Mouse (Mus musculus): ENCODE results near the gene Sun2. TPM values are rescaled to one million over a fixed set of nuclear protein-coding genes. Genes with fewer than 3 reads are reported as not detected.

Gene Sun2
- total RNA-seq, 2 experiments from 2014 or later = 68.2 to 83.6 TPM

DNA sequence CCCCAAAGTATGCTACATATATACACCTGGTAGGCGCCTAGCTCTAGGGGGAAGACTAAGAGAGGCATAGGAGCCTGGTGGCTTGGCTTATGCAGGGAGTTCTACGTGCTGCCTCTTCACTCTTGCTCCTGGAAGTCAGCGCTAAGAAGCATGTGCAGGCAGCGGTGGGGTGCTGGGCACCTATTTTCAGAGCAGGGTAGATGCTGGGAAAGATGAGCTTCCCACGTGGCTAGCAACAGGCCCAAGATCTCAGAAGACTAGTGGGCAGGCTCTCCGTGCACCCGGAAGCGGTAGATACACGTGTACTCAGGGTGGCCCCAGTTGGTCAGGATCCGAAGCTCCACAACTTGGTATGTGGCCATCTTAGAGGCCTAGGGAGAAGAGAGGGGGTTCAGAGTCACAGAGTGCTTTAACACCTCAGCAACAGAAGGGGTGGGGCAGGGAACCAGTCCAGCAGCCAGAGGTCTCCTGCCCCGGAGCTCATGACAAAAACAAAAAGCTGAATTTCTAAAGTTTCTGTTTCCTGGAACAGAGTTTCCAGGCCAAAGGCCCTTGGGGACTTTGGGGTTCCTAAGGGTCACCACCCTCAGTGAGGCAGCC, 17.0 kb downstream of the Sun2 start:
- no peak for DNase-seq

DNA sequence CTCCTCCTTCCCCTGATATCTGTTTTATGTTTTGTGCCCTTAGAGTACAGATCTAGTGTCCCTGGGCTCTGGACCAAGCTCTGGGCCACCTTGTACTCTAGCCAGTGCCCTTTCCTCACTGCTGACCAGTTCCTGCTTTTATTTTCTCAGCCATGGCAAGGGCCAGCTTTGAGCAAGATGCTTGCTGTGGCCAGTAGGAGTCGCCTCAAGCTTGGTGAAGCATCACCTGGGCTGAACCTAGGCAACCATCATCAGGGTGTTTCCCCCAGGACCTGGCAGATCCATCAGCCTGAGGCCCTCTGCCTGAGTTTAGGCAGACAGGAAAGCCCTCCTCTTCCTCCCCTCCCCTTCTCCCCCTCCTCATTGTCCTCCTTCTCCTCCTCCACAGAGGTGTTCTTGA, 18.9 kb downstream of the Sun2 start:
- peak; percentile 62 for DNase-seq

DNA sequence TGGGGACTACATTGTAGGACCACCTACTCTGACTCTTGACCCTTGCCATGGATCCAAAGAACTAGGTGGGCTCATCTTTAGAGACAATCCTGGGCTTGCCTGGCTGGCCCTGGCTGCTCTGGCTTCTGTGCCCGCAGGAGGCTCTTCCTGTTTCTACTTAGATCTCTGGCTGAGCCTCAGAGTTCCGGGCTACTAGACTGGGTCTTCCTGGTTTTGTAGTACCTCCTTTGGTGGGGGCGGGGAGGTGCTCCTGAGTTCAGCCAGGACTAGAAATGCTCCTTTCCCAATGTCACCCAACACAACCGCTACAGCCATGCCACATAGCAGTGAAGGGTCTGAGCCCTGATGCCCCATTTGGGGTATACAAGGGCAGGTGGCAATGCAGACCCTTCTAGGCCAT, 21.5 kb downstream of the Sun2 start:
- DNase-seq = no peak

DNA sequence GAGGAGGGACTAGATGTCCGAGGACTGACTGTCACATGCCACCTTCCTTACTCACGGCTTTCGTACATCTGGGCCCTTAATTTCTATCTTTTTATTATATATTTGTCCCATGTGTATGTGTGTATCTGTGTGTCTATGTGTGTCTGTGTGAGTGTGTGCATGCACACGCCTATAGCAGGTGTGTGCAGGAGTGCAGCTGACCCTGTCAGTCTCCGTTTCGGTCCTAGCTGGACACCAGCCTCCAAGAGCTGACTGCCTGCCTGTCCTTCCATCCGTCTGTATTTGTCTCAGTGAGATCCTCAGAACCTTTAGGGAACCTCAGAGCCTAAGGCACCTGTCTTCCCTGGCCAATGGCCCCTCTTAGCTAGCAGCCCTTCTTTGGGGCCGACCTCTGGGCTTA, 22.1 kb downstream of the Sun2 start:
- DNase-seq = no peak

DNA sequence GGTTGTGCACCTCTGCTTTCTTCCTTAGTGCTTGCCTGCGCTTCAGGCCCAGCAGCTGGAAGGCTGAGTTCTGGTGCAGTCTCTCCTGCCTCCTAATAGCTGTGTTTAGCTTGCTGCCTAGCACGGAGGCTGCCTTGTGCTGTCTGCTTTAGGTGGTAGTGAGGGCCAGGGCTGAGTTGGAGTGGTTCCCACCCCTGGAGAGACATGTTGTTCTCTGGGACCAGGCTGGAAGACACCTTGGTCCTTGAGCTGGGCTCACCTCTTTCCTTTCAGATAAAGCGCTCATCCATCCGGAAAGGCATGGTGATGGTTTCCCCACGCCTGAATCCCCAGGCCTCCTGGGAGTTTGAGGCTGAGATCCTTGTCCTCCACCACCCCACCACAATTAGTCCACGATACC, 25.6 kb downstream of the Sun2 start:
- no peak for DNase-seq

DNA sequence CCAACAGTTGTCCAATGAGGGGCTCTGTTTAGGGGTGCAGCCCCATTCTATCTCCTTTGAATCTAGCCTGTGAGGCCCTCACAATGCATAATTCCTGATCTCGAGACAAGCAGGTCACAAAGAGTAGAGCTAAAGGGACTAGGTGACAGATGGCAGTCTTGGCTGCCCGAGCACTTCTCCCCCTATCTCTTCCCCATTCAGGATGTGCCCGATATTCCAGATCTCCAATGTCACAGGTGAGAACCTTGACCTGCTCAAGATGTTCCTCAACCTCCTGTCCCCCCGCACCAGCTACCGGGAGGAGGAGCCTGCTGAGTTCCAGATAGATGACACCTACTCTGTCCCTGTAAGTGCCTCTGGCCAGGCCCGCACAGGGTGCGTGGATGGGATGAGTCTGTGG, 26.7 kb downstream of the Sun2 start:
- no peak for DNase-seq

DNA sequence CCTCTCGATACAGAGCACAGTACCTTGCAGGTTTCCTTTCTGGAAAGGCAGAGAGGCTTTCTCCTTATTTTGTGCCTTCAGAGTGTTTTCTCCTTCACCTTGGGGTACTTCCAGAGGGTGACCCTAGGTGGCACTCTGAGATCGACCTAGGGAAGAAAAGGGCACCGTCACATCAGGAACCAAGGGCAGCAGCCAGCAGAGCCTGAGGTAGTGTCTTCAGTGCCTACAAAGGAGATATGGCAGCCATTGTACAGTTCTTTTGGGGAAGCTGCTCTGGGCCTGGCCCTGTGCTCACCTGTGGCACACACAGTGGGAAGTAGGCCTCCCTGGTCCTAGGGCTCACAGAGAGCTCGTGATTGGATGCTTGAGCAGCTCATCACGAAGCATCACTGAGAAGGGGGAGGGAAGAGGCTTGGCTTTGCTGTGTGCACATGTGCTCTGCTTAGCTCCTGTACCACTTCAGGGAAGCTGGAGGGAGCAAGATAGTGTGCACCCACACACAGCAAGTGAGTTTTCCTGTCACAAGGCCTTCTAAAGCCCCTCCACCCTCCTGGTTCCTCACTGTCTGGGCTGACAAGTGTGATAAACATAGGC, 34.0 kb downstream of the Sun2 start:
- no peak for DNase-seq

DNA sequence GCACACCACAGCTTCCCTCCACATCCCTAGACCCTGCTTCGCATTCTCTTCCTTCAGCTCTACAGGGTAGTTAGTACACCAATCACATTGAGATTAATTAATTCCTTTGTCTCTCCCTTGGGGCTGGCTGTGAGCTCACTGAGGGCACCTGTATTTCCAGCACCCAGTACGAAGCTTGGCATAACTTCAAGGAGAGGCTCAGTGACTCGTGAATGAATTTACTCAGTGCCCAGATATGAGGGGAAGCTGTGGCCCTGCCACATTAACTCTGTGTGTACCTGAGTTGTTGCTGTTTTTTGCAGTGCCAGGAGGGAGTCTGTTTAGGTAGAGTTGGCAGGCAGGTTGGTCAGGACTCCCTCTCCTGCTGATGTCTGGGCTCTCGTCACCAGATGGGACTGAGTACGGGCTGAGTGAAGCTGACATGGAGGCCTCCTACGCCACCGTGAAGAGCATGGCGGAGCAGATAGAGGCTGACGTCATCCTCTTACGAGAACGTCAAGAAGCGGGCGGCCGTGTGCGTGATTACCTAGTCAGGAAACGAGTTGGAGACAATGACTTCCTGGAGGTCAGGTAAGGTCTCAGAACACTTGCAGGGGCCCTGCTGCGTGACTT, 35.6 kb downstream of the Sun2 start:
- DNase-seq = no peak

DNA sequence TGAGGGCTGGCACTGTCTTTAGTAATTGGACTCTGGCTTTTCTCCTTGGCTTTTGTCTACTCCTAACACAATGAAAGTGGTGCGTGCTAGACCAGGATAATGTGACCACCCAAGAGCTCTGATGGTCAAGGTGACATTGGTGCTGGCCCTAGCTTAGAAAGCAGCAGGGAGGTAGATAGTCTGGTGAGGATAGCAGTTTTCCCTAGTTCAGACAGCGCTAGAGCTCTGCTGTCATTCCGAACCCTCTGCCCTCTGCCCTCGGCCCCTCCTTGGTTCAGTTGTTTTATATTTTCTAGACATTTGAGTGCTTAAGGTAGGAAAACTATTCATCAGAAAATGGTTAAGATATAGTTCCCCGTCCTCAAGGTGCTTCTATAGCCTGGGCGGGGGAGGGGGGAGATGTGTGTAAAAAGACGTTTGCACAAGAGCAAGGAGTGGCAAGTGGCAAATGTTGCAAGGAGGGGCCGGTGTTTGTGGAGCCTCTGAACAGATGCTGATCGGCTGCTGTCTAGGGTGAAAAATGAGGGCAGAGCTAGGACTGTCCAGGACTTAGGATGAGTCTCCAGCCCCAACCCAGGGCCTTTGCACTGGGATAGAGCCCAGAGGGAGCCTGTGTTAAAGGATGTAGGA, 44.7 kb downstream of the Sun2 start:
- no peak for DNase-seq

DNA sequence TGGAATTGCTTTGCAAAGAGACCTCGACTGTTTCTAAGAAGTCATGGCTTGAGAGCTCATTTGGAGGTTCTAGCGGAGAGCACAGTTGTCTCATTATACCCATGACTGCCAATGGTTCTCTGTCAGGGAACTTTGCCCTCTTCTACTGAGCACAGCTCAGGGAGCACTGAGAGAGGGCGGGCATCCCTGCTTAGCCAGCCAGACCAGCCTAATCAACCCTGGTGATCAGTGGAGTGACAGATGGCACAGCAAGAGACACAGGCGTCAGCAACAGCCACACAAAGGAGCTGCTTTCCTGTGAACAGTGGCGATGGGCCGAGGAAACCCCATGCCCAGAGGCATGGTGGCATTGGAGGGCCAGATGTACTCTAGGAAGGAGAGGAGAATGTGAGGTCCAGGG, 45.3 kb downstream of the Sun2 start:
- DNase-seq = no peak

DNA sequence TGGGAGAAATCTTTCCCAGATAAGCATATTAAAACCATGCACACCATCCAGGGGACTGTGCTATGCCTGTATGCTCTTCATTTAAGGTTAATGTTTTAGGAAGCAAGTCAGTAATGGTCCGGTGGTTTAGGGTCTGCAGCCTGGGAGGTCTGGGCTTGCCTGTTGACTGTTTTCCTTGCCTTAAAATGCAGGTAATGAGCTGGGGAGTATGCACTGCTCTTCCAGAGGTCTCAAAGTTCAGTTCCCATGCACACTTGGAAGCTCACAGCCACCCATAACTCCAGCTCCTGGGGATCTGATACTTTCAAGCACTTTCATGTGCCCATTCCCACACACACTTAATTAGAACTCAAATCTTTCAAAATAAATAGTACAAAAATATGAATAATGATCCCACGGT, 45.8 kb downstream of the Sun2 start:
- no peak for DNase-seq

DNA sequence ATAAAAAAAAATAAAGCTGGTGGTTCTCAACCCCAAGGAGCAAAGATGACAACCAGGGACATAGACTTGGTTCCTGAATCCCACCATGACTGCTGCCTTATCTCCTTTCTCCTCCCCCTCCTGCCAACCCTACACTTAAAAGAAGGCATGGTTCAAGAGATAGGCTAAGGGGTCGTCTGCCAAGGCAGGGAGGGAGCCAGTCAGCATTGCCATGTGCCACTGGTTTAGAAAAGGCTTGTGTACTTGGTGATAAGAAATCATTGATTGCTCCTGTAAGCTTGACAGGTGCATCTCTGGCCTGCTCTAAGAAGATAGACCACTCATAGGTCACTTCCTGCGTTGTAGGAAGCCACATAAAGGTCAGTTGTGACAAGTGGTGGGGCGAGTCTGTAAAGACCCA, 46.8 kb downstream of the Sun2 start:
- DNase-seq = no peak

DNA sequence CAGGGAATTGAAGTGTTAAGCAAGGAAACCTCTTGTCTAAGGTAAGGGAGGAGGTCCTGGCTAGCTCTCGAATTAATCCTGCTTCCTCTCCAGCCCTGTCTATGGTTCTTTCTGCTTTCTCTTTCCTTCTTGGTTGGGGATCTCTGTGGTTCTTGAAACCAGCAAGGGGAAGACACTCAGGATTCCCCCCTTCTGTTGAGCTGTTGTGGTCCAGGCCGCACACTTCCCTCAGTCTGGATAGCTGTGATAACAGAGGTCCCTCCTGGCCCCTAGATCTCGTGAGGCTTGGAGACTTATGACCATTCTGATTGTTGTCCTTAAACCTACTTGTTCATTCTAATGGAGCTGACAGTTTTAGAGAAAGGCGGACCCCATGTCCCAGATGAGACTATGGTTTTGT, 47.8 kb downstream of the Sun2 start:
- no peak for DNase-seq

DNA sequence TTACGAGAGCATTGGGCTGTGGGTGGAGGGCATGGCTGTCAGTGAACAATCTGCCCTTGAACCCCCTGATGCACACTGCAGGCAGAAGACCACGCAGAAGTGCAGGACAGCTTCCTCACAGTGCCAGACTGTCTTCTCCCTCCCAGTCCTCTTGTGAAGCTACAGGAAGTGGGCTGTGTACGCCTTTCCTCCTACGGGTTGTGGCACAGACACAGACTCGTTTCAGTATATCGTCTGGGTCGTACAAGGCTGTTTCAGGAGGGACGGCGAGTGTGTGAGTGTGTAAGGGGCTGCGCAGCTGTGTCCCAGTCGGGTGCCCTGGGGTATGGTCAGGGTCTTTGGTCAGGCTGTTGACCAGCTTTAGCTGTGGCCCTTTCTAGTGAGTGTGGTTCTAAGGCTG, 48.6 kb downstream of the Sun2 start:
- no peak for DNase-seq

DNA sequence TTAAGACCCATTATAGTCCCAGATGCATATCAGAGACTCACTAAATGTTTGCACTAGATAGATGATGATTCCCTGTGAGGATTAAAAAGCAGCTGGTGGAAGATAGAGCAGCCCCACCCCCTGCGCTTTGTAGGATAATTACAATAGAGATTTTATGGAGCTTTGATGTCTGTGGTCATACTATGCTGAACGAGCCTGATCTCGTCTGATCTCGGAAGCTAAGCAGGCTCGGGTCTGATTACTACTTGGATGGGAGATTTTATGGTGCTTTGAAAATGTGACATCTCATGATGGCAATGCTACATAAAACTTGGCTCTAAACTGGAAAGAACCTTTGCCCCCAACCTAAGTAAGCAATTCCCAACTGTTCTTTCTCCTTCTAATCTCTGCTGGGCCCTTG, 50.0 kb downstream of the Sun2 start:
- DNase-seq = no peak

DNA sequence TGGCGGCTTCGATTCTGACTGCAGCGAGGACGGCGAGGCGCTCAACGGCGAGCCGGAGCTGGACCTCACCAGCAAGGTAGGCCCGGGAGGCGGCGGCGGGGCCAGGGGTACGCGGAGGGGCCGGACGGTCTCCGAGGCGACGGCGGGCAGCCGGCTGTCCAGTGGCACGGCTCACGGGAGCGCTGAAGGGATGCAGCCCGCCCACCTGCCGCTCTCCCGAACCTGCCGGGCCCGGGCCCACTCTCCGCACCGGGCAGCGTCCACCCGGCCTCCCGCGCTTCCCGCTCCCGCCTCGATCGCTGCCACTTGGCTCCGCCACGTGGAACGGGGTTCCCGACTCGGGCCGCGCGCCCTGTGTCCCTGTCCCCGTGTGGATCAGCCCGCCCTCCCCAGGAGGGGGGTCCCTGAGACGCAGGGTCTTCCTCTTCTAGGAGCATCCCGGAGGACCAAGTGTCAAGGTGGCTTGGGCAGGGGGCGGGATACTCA, 51.3 kb downstream of the Sun2 start:
- no peak for DNase-seq

DNA sequence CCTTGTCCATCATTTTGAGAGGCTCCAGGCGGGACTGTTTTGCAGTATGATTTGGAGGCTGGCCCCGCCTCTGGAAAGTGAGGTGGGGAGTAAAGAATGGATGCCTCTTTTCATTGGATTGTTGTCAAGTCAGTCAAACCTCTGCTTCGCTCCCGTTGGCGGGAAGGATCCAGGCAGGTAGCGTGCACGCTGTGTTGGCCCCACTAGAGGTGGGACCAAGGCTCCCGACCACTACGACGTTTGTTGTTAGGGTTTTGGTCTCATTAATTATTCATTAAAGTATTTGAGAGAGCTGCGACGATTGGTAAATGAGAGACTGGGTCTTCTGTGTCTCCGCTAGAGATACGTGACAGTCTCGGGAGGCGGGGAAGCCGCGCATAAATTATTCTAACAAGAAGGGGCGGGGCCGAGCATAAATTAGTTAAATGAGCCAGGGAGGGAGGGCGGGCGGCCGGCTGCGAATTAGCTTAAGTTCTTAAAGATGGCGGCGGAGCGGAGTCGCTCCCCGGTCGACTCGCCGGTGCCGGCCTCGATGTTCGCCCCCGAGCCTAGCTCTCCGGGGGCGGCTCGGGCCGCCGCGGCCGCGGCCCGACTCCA, 51.8 kb downstream of the Sun2 start, which contains the start of gene Gtpbp1:
Gtpbp1 (plus strand) TSS at position 420 of the 597 bp plus-strand sequence.
- DNase-seq = peak; percentile 96

DNA sequence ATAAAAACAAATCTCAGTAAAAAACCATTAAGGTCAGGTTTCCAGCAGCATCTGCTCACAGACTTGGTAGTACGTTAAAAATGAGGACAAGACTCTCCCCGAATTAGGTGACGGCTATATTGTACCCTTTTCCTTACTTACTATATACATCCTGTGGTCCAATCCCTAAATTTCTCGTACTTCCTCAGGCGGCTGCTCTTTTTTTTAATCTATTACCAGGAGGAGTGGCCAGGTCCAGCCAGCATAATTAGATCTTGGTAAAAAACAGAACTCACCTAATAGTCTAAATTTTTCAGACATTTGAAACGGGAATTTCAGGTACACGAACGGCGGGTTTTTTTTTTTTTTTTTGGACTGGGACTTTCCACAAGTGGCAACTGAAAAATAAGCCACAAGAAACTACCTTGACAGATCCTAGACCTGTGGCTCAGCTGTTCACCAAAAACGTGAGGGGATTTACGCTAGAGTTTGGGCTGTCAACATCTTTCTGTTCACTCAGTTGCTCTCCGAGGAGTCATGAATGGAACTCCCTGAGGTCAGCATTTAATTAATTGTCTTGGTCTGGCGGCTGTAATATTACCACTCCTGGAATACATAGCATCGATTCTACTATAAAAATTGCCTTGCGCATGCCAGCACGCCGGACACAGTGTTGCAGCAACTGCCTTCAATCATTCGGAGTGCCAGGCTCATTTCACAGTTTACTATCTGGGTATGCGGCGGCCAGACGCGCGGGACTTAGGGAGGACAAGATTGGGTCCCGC, 52.5 kb downstream of the Sun2 start:
- DNase-seq = no peak

DNA sequence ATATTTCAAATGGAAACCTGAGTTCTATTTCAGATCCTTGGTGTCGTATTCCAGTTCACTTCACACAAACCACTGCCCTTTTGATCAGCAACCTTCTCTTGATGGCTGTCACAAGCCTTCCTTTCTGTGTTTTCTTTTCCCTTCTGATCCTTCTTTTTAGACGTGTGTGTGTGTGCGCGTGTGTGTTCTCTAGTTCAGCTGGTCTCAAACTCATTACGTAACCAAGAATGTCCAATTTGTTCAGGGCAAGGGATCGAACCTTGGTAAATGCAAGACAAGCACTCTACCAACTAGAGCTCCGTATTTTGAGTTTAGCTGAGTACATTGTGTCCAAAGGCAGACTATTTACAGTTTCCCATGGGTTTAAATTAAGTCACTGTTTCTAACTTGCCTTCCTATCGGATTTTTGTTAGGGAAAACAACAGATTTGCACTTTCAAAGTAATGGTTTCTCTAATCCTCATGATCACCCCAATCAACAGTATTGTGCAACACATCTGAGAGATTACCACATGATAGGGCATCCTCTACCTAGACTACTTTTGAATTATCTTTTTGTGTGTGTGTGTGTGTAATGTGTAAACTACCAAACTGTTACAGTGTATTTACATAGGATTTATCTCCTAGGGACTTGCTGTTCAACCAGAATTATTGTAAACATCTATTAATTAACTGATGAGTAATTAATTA, 53.9 kb downstream of the Sun2 start:
- no peak for DNase-seq

DNA sequence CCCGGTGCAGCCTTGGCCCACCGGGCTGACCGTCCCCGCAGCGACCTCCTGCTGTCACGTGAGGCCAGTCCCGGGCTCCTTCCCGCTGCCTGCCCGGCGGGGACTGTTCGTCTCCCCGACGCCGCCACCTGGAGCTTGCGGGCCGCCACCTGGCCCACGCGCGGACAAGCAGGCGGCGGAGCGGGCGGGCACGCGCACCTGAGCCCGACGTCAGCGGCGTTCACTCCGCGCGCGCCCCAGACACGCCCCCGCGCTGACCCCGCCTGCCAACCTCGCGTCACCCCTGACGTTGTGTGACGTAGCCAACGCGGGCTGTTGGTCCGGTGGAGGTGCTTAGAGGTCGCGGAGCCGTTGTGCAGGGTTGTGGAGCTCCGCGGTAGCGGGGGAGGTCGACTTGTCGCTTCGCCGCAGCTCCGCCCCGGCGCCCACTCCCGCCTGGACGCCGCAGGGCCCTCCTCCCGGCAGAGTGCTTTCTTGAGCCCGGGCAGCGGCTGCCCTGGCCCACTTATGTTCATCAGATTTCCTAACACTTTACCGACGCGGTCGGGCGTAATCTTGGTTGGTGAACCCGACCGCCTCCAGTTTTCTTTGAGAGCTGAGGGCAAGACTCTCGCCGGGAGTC, 54.6 kb downstream of the Sun2 start, which contains the start of gene Josd1:
Josd1 (minus strand) TSS at position 274 of the 622 bp plus-strand sequence.
- peak; percentile 98 for DNase-seq

DNA sequence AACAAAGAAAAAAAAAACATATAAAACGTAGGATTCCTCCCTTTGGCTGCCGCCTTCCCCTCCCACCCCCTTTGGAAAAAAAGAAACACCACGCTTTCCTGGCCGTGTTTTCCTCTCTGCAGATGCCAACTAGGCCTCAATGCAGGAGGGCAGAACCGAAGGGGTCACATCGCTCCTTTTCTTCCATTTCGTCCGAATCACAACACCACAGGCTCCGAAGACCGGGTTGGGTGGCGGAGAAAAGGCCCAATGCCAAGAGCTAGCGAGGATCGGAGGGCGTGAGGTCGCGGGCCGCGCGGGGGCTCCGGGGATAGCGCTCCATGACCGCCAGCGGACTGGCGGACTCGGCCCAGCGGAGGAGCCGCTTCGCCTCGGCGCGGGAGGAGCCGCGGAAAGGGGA, 55.2 kb downstream of the Sun2 start:
- peak; percentile 67 for DNase-seq
